Mouse (Mus musculus): ENCODE measurements at regions not wholly inside any gene's neighbourhood (a gene's known extent, or its start where the extent isn't known, plus 50 kb on each side); places are given as distances from the start of the nearest gene placed in this dataset.

GRCm38 (mm10) chr5:132649771-132650170, 106.6 kb upstream of the Auts2 start:
- H3K79me2 ChIP-seq (replicated peaks; ENCODE audit: control insufficient read depth, extremely low read depth, insufficient read depth, poor library complexity, severe bottlenecking): no peaks in the 10 kb centered on the region
- H3K9ac ChIP-seq (ENCODE audit: insufficient read depth, low read depth): no peak overlapping the region
- TF ChIP-seq MYC (IDR thresholded peaks at IDR 0.05; ENCODE audit: low read depth, low read length) (no peak), TCF12 (IDR thresholded peaks at IDR 0.05; ENCODE audit: low read depth, low read length) (no peak), MAZ (IDR thresholded peaks at IDR 0.05; ENCODE audit: low read depth, low read length) (no peak), ZNF384 (IDR thresholded peaks at IDR 0.05; ENCODE audit: low read depth, low read length) (no peak), KAT2A (IDR thresholded peaks at IDR 0.05; ENCODE audit: insufficient replicate concordance, low read length) (no peak), NELFE (IDR thresholded peaks at IDR 0.05; ENCODE audit: low read depth, low read length) (no peak), GABPA (IDR thresholded peaks at IDR 0.05; ENCODE audit: insufficient replicate concordance, low read depth, low read length) (no peak), MAFK (IDR thresholded peaks at IDR 0.05; ENCODE audit: insufficient replicate concordance, low read length) (no peak), TBP (conservative IDR thresholded peaks at IDR 0.05; ENCODE audit: low read depth, low read length) (no peak), ZKSCAN1 (IDR thresholded peaks at IDR 0.05; ENCODE audit: borderline replicate concordance, low read depth, low read length) (no peak), CHD1 (IDR thresholded peaks at IDR 0.05; ENCODE audit: low read depth, low read length) (no peak), HCFC1 (IDR thresholded peaks at IDR 0.05; ENCODE audit: low read depth, low read length) (no peak), ELF1 (IDR thresholded peaks at IDR 0.05; ENCODE audit: low read depth, low read length) (no peak), UBTF (IDR thresholded peaks at IDR 0.05; ENCODE audit: low read depth, low read length) (no peak), RCOR1 (conservative IDR thresholded peaks at IDR 0.05; ENCODE audit: low read depth, low read length) (no peak), RAD21 (IDR thresholded peaks at IDR 0.05; ENCODE audit: low read depth, low read length) (no peak), MXI1 (IDR thresholded peaks at IDR 0.05; ENCODE audit: low read depth, low read length) (no peak), POLR2A (IDR thresholded peaks at IDR 0.05; ENCODE audit: low read depth, low read length) (no peak)
- H3K4me3 ChIP-seq (replicated peaks in 1 of 3; ENCODE audit: low read depth in 2 of 3, low read length in 2 of 3, poor library complexity in 1 of 3): no peak overlapping the region
- no peak overlapping the region for H3K4me2 ChIP-seq (ENCODE audit: insufficient read depth, low read depth, poor library complexity, severe bottlenecking)
- no peak overlapping the region for H3K27ac ChIP-seq (ENCODE audit: insufficient read depth, low read depth)
- no peaks in the 10 kb centered on the region for H3K4me1 ChIP-seq (ENCODE audit: control insufficient read depth in 1 of 2, insufficient read depth in 2 of 2)
- dilution Hi-C loops (cut with MboI; ENCODE audit: extremely low pct_ligation_motif_present, extremely low pct_unique_long_range_greater_than_20kb, low sequenced_read_pairs) (no loop called here), in situ Hi-C loops (cut with MboI; ENCODE audit: low pct_ligation_motif_present, low pct_unique_long_range_greater_than_20kb, low sequenced_read_pairs) (no loop called here)
- no peak for DNase-seq (ENCODE audit: extremely low read depth)
- H3K9me3 ChIP-seq (replicated peaks; ENCODE audit: low read length): peaks cover 65% of the 10 kb centered on the region
- no peaks in the 10 kb centered on the region for H3K36me3 ChIP-seq (replicated peaks in 1 of 2; ENCODE audit: control insufficient read depth in 1 of 2, insufficient read depth in 1 of 2, low read length in 1 of 2)
- no peaks in the 10 kb centered on the region for H3K27me3 ChIP-seq (replicated peaks)

GRCm38 (mm10) chr5:132648751-132649150, 105.6 kb upstream of the Auts2 start:
- in situ Hi-C loops (cut with MboI; ENCODE audit: low pct_ligation_motif_present, low pct_unique_long_range_greater_than_20kb, low sequenced_read_pairs): no loop called here
- TF ChIP-seq EP300 (IDR thresholded peaks at IDR 0.05; ENCODE audit: low read length) (no peak), CTCF (conservative IDR thresholded peaks at IDR 0.05 in 1 of 2, IDR thresholded peaks at IDR 0.05 in 1 of 2; ENCODE audit: low read depth in 2 of 2, low read length in 2 of 2) (no peak), HCFC1 (IDR thresholded peaks at IDR 0.05; ENCODE audit: low read depth, low read length) (no peak), MEF2A (IDR thresholded peaks at IDR 0.05; ENCODE audit: borderline replicate concordance, low read depth, low read length) (no peak), USF2 (conservative IDR thresholded peaks at IDR 0.05; ENCODE audit: low read depth, low read length) (no peak), PAX5 (IDR thresholded peaks at IDR 0.05; ENCODE audit: low read length) (no peak), KAT2A (IDR thresholded peaks at IDR 0.05; ENCODE audit: insufficient replicate concordance, low read length) (no peak), MAX (IDR thresholded peaks at IDR 0.05; ENCODE audit: low read length) (no peak), MAFK (IDR thresholded peaks at IDR 0.05; ENCODE audit: insufficient replicate concordance, low read length) (no peak), MYC (IDR thresholded peaks at IDR 0.05; ENCODE audit: low read depth, low read length) (no peak)
- Histone ChIP-seq H3K27ac (ENCODE audit: insufficient read depth, low read depth) (no peak overlapping the region), H3K27me3 (replicated peaks) (no peaks in the 10 kb centered on the region), H3K4me3 (replicated peaks in 1 of 3; ENCODE audit: low read depth in 2 of 3, low read length in 2 of 3, poor library complexity in 1 of 3) (no peak overlapping the region), H3K4me1 (ENCODE audit: control insufficient read depth in 1 of 2, insufficient read depth in 2 of 2) (no peaks in the 10 kb centered on the region), H3K9ac (ENCODE audit: insufficient read depth, low read depth) (no peak overlapping the region), H3K36me3 (replicated peaks in 1 of 2; ENCODE audit: control insufficient read depth in 1 of 2, insufficient read depth in 1 of 2, low read length in 1 of 2) (no peaks in the 10 kb centered on the region), H3K79me2 (replicated peaks; ENCODE audit: control insufficient read depth, extremely low read depth, insufficient read depth, poor library complexity, severe bottlenecking) (no peaks in the 10 kb centered on the region), H3K9me3 (replicated peaks; ENCODE audit: low read length) (peaks cover 62% of the 10 kb centered on the region), H3K4me2 (ENCODE audit: insufficient read depth, low read depth, poor library complexity, severe bottlenecking) (no peak overlapping the region)
- DNase-seq (ENCODE audit: extremely low read depth): no peak
- dilution Hi-C loops (cut with MboI; ENCODE audit: extremely low pct_ligation_motif_present, extremely low pct_unique_long_range_greater_than_20kb, low sequenced_read_pairs): no loop called here

All from CH12.LX (cell line).